Mouse (Mus musculus) cerebellum, adult 9-11 months (tissue): ENCODE results near the gene Fras1.

Experiments
- DNase-seq: peaks from one replicate; pipeline ENCODE4 v3.0.0; 2022

The Fras1 gene

GRCm38 (mm10) chr5:96373567-96373985 lies at the start of gene Fras1:
Gene Fras1 (plus strand): TSS chr5:96373955.
- DNase-seq: no peak

GRCm38 (mm10) chr5:96331048-96331737 lies 42.6 kb upstream of the Fras1 start:
- no peak for DNase-seq

DNA sequence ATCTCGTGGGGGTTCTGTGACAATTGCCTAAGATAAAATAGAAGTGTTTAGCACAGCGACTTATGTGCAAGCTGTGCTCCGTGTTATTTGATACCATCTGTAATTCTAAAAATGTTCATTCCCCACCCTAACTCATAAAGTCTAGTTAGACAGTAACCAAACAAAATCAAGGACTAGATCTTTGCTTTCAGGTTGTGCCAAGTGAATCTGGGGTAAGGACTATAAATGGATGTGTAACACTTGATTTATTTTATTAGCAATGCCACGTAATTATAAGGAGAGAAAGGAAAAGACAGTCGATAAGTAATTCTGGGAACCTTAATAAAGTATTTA lies 42.1 kb upstream of the Fras1 start:
- no peak for DNase-seq

DNA sequence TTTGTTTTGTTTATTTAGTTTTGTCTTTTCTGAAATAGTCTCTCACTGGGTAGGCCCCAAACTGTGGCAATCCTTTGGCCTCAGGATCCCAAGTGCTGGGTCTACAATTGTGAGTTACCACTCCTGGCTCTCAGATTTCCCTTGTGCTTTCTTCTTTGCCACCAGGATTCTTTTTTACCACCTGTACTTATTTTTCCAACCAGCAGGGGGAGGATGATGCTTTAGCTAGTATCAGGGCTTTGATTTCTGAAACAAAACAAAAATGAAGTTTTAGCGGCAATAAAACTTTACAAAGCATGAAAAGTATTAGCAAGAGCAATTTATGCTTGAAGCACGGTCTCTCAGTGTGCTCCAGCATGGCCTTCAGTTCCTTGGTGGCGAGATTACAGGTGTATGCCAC lies 39.8 kb upstream of the Fras1 start:
- DNase-seq: no peak

- DNase-seq: no peak
These were observed 33.2 kb upstream of the Fras1 start for GRCm38 (mm10) chr5:96340564-96340963.

DNA sequence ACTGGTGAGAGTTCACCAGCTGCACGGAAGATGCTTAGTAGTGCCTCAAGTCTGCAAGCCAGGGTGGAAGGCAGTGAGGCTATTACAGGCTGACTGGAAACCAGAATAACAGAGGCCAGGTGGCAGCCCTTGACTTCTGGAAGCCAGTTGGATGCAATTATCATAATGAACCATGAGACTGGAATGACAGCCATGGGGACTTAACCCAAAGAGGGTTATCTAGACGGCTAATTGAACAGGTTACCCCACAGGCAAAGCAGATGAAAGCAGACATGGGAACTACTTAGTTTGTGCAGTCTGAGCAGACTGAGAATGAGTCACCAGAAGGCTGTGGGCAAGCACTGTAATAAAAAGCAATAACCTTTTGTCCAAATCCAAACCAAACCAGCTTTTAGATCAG lies 28.8 kb upstream of the Fras1 start:
- DNase-seq: no peak

- no peak for DNase-seq
These were observed 21.8 kb upstream of the Fras1 start for GRCm38 (mm10) chr5:96351963-96352362.

GRCm38 (mm10) chr5:96363950-96364349 lies 9.8 kb upstream of the Fras1 start:
- no peak for DNase-seq

DNA sequence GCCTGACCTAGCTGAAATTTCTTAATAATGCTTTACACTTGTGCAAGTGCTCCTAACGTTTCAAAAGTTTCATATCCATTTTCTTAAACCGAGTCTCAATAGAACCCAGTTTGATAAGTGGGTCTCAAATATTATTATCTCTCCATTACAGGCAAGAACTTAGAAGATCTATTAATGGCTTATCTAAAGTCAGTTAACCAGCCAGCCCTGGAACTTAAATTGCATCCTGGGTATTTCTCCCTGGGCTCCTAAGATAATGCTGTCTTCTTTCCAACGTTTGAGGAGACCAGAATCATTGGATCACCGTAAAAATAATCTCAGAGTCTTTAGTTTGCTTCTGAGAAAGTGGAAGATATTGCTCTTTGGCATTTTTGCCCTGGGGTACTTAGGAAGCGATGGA lies 8.2 kb upstream of the Fras1 start:
- DNase-seq: no peak

- DNase-seq: no peak
These were observed 6.5 kb upstream of the Fras1 start for GRCm38 (mm10) chr5:96367260-96367659.

- DNase-seq: no peak
These were observed 649 bp upstream of the Fras1 start for GRCm38 (mm10) chr5:96373106-96373505.

DNA sequence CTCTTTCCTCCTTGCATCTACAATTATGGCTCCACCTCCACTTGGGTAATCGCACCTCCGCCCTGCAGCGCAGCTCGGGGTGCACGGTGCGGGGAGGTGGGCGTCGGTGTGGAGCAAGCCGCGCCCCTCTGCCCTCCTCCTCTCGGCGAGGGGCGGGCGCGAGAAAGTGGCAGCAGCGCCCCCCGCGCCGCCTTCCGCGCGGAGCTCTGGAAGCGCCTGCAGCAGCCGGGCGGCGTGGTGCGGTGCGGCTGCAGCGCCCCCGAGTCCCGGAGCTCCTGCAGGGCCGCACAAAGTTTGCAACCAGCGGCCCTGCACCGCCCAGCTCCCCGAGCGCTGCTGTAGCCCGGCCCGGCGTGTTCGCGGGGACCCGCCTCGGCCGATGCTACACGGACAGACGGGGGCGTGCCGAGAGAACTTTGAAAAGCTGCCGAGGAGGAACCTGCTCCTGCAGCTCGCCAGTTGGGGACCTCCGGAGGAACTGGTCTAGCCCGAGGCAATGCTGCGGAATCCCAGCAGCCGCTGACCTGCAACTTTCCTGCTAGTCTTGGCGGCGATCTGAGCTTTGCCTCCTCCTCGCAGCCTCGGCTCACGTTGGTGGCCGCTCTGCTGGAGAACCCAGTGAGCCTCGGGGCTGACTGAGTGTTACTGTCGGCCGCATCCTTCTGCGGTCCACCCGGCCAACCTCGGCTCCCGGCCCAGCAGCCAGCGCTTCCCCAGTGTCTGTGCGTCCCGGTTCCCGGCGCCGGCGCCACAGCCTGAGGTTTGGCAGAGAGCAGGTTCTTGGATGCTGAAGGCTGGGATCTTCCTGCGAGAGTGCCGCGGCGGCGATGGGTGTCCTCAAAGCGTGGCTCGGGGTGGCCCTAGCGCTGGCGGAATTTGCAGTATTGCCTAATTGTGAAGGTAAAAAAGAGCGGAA lies 489 bp downstream of the Fras1 start:
- peak; percentile 22 for DNase-seq

DNA sequence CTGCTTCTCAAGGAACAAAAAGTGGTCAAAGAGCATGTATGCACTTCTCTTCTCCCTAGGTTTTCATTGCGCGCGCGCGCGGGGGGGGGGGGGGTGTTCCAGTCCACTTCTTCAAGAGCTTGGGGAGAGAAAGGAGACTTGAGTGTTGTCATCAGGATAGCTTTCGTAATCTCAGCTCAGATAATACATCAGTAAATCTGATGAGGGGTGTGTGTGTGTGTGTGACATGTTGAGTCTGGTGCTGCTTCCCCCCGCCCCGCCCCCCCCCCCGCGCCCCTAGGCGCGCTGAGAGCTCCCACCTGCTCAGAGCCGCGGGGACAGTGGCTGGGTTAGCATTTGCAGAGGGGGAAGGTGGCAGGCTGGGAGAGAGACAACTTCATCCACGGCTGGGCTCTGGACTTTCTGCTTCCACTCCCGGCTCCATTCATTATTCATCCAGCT lies 1.7 kb downstream of the Fras1 start:
- no peak for DNase-seq

DNA sequence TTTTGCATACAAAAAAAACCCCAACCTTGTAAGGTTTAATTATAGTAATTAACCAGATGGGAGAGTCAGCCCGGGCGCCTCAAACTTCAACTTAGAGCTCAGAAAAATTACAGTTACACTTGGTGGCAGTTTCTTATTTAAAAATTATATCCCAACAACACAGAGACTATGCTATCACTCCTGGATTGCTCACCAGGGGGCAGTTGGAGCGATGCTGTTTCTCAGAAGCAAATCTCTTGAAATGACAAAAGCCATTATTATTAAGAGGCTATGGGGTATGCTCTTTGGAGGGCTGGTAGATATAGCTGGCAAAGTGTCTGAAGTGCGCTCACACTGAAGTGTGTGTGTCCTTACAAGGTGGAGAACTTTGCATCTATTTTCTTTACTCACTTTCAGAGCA lies 2.5 kb downstream of the Fras1 start:
- DNase-seq: no peak

GRCm38 (mm10) chr5:96386138-96386933 lies 12.6 kb downstream of the Fras1 start:
- DNase-seq: no peak

- no peak for DNase-seq
These were observed 14.6 kb downstream of the Fras1 start for GRCm38 (mm10) chr5:96388306-96388705.

DNA sequence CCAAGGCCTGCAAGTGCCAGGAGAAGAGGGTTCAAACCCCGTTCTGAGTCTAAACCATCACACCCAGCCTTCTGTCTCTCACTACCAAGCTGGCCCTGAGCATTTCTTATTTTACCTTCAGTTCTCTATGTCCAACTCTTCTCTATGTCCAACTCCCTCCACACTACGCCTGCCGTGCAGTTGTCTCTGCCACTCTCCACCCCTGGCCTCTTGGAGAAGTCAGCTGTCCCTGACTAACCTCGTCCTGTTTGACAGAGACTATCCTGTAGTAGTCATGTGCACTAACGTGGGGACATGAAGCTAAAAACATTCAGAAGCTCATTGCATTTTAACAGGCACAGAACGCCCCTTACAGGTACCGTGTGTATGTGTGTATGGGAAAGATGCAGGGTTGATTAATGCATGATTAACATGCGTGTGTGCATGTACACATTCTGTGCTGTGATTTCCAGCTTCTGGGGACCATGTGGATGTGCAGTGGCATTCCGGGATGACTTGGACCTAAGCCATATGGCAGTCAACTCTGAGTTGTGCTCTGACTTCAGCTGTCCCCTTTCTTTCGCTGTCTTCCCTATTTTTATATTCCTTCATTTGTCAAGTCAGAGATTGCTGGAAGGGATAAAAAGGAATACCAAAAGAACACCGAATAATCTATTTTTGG lies 16.3 kb downstream of the Fras1 start:
- DNase-seq: no peak

- DNase-seq: no peak
These were observed 17.3 kb downstream of the Fras1 start for GRCm38 (mm10) chr5:96391086-96391485.

- no peak for DNase-seq
These were observed 21.2 kb downstream of the Fras1 start for GRCm38 (mm10) chr5:96394947-96395346.

- DNase-seq: no peak
These were observed 22.3 kb downstream of the Fras1 start for GRCm38 (mm10) chr5:96395786-96396650.

- no peak for DNase-seq
These were observed 28.8 kb downstream of the Fras1 start for GRCm38 (mm10) chr5:96402555-96402954.
